Mouse (Mus musculus) adrenal gland, adult 2 months (tissue): ENCODE data around the gene Tfeb. TPM values are rescaled to one million over a fixed set of nuclear protein-coding genes. Genes with fewer than 3 reads are reported as not detected.

Experiments
- DNase-seq: peaks from one replicate; pipeline ENCODE4 v3.0.0; 2021
- polyA plus RNA-seq: library from polyadenylated mRNA; depleted of rRNA; stranded (reverse); fragments of >200 nt; gene quantifications from 2 replicates; pipeline ENCODE4 v1.2.3, GENCODE M21; 2012
- total RNA-seq, 2 experiments: library from RNA; stranded (reverse); gene quantifications; 2 replicates each; pipeline ENCODE4 v1.2.3; 2021

Gene Tfeb
- total and polyA plus RNA-seq, 3 experiments, result 14.7 to 100.0 (median 24.5) TPM

- no peak for DNase-seq
Observed at GRCm38 (mm10) chr17:47753130-47753775, 16.4 kb downstream of the Tfeb start.

- peak; percentile 66 for DNase-seq
Observed at GRCm38 (mm10) chr17:47754246-47754645, 17.4 kb downstream of the Tfeb start.

- DNase-seq, result no peak
Observed at GRCm38 (mm10) chr17:47756366-47756765, 19.5 kb downstream of the Tfeb start.

GRCm38 (mm10) chr17:47757056-47757610 is 20.3 kb downstream of the Tfeb start:
- no peak for DNase-seq

GRCm38 (mm10) chr17:47759702-47760410 is 23.0 kb downstream of the Tfeb start:
- peak; percentile 83 for DNase-seq

- no peak for DNase-seq
Observed at GRCm38 (mm10) chr17:47762028-47762427, 25.2 kb downstream of the Tfeb start.

GRCm38 (mm10) chr17:47762518-47763340 is 25.9 kb downstream of the Tfeb start:
- DNase-seq, result peak; percentile 74

- DNase-seq, result no peak
Observed at GRCm38 (mm10) chr17:47765986-47766385, 29.2 kb downstream of the Tfeb start.

- no peak for DNase-seq
Observed at GRCm38 (mm10) chr17:47766407-47767043, 29.7 kb downstream of the Tfeb start.

- no peak for DNase-seq
Observed at GRCm38 (mm10) chr17:47767081-47767455, 30.2 kb downstream of the Tfeb start.

GRCm38 (mm10) chr17:47767456-47768141 is 30.8 kb downstream of the Tfeb start:
- no peak for DNase-seq

- peak; percentile 44 for DNase-seq
Observed at GRCm38 (mm10) chr17:47768707-47769276, 32.0 kb downstream of the Tfeb start.

- no peak for DNase-seq
Observed at GRCm38 (mm10) chr17:47769389-47770299, 32.8 kb downstream of the Tfeb start.

GRCm38 (mm10) chr17:47773604-47774003 is 36.8 kb downstream of the Tfeb start:
- DNase-seq, result no peak

GRCm38 (mm10) chr17:47777141-47777540 is 40.3 kb downstream of the Tfeb start:
- DNase-seq, result no peak

GRCm38 (mm10) chr17:47780470-47780869 is 43.6 kb downstream of the Tfeb start:
- peak; percentile 42 for DNase-seq

- DNase-seq, result no peak
Observed at GRCm38 (mm10) chr17:47782486-47782885, 45.7 kb downstream of the Tfeb start.

GRCm38 (mm10) chr17:47783445-47784223 is 46.8 kb downstream of the Tfeb start:
- DNase-seq, result no peak

- DNase-seq, result peak; percentile 67
Observed at GRCm38 (mm10) chr17:47784411-47784810, 47.6 kb downstream of the Tfeb start.
